Mouse (Mus musculus): ENCODE measurements around the gene 2610001J05Rik.

- TF ChIP-seq CTCF (IDR thresholded peaks at IDR 0.05; ENCODE audit: low read depth, low read length) (no peak), POLR2A (IDR thresholded peaks at IDR 0.05; ENCODE audit: extremely low read depth, insufficient read depth, low read length) (no peak)
Measured at GRCm38 (mm10) chr6:13839345-13840054, 31.8 kb downstream of the 2610001J05Rik start, which contains the start of gene Gpr85.
